Mouse (Mus musculus): ENCODE measurements around the gene Olfr1253. TPM values are rescaled to one million over a fixed set of nuclear protein-coding genes. Genes with fewer than 3 reads are reported as not detected.

Gene Olfr1253
- polyA plus RNA-seq (2015; fragmentation: Nextera tagmentation; extraction: Ambion mirVana) = not detected in 2 replicates

DNA sequence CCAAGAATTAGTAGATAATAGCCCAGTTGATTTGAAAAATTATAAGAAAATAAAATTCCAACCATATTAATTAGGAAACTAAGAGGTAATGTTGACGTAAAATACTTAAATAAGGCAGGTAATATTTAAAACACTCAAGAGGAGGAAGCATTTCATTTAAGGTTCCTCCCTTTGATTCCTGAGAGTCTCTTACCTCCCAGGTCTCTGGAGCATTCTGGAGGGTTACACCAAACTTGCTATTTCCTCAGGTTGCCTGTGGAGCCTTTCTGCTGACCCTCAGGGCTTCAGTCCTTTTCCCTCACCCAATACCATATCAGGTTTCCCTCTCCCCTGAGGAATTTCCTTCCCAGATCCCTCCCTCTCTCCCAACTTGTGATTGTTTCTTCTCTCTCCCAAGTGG, at the start of gene Olfr1253:
Gene Olfr1253, minus strand, starts transcription at position 101 of the 400 bp plus-strand sequence.
- Histone ChIP-seq H3K9ac (no peak within 1 kb of the TSS), H3K4me1 (no peaks in the 10 kb centered on the region), H3K27ac (replicated peaks) (no peak within 1 kb of the TSS), H3K9me3 (no peaks in the 10 kb centered on the region), H3K27me3 (replicated peaks) (no peaks in the 10 kb centered on the region), H3K4me3 (no peak within 1 kb of the TSS), H3K4me2 (no peak within 1 kb of the TSS), H3K36me3 (no peaks in the 10 kb centered on the region)
- 72% methylated on average over 1 of the region's 1 CpGs for WGBS
- no peak for ATAC-seq (ENCODE audit: extremely low read depth, insufficient number of reproducible peaks, low FRiP score, low TSS enrichment)

DNA sequence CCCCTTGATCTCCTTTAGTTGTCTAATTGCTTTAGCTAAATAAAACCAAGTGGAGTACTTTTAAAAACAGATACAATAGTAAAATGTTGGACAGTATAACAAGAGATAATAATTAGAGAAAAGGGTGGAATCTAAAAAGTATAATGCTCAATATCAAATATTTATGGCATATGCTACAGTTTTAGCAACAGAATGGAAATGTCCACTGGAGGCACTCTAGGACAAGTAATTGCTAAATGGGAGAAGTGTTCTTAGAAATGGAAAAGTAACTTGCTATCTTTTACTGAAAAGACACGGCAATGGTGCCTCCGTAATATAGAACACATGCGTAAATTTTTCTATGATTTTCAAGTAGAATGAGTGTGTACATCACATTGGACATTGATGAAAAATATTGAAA, 42.7 kb upstream of the Olfr1253 start:
- WGBS = 72% methylated on average over 3 of the region's 3 CpGs
- Histone ChIP-seq H3K9ac (no peak overlapping the region), H3K27ac (replicated peaks) (no peak overlapping the region), H3K36me3 (no peaks in the 10 kb centered on the region), H3K27me3 (replicated peaks) (no peaks in the 10 kb centered on the region), H3K4me1 (no peaks in the 10 kb centered on the region), H3K4me2 (no peak overlapping the region), H3K9me3 (no peaks in the 10 kb centered on the region), H3K4me3 (no peak overlapping the region)
- no peak for ATAC-seq (ENCODE audit: extremely low read depth, insufficient number of reproducible peaks, low FRiP score, low TSS enrichment)

DNA sequence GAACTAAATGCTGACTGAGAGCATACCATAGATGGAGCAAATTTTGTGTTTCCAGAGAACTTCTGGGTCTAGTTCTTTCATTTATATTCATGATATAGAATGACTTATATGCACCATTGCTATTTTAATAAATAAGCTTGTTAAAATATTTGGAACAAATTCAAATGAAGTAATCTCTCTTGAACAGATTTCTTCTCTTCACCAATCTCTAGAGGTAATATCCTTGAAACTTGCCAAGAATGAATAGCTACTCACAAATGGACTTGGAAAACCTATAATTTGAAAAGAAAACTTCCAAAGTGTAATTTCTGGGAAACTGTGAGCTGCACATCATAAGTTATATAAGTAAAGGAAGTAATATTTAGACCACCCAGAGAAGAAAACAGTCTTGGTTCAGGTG, 36.6 kb upstream of the Olfr1253 start, which contains the start of gene Olfr1254:
Gene Olfr1254, minus strand, starts transcription at position 101 of the 400 bp plus-strand sequence.
- no peaks in the 10 kb centered on the region for H3K27me3 ChIP-seq (replicated peaks)
- no peak for ATAC-seq (ENCODE audit: extremely low read depth, insufficient number of reproducible peaks, low FRiP score, low TSS enrichment)
- no peak within 1 kb of the TSS for H3K4me3 ChIP-seq
- no peaks in the 10 kb centered on the region for H3K4me1 ChIP-seq
- no peak within 1 kb of the TSS for H3K27ac ChIP-seq (replicated peaks)
- H3K9me3 ChIP-seq = no peaks in the 10 kb centered on the region
- no peak within 1 kb of the TSS for H3K4me2 ChIP-seq
- H3K36me3 ChIP-seq = no peaks in the 10 kb centered on the region
- no peak within 1 kb of the TSS for H3K9ac ChIP-seq

DNA sequence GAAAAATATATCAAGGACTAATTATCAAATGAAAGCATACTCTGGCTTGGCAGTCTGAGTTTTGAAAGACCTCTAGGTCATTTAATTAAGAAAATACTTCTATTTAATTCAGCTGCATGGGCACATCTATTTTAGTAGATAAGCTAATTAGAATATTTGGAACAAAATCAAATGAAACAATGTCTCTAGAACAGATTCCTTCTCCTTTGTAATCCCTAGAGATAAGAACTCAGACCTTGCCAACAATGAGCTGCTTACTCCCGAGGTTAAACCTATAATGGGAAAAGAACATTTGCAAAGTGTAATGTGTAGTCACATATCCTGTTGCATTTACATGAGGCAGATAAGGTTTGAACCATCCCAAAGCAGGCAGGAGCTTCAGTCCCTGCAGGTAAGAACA, 32.0 kb downstream of the Olfr1253 start, which contains the start of gene Olfr1252:
Gene Olfr1252, minus strand, starts transcription at position 101 of the 400 bp plus-strand sequence.
- Histone ChIP-seq H3K4me3 (no peak within 1 kb of the TSS), H3K4me2 (no peak within 1 kb of the TSS), H3K9me3 (no peaks in the 10 kb centered on the region; the same call in 1 of the 2 replicates), H3K4me1 (no peaks in the 10 kb centered on the region), H3K27ac (replicated peaks) (no peak within 1 kb of the TSS), H3K27me3 (replicated peaks) (no peaks in the 10 kb centered on the region), H3K9ac (no peak within 1 kb of the TSS), H3K36me3 (no peaks in the 10 kb centered on the region)
- no peak for ATAC-seq (ENCODE audit: extremely low read depth, insufficient number of reproducible peaks, low FRiP score, low TSS enrichment)
- WGBS = 31% methylated on average over 1 of the region's 1 CpGs

Other genes starting within 250 kb of the Olfr1253 start
- gene Olfr1243, start 225.6 kb downstream of the Olfr1253 start, polyA plus RNA-seq (2015; fragmentation: Nextera tagmentation; extraction: Ambion mirVana) = not detected in 2 replicates
- gene Olfr1245, start 178.6 kb downstream of the Olfr1253 start, polyA plus RNA-seq (2015; fragmentation: Nextera tagmentation; extraction: Ambion mirVana) = not detected in 2 replicates
- gene Olfr1246, start 163.9 kb downstream of the Olfr1253 start, polyA plus RNA-seq (2015; fragmentation: Nextera tagmentation; extraction: Ambion mirVana) = not detected in 2 replicates
- gene Olfr1247, start 143.0 kb downstream of the Olfr1253 start, polyA plus RNA-seq (2015; fragmentation: Nextera tagmentation; extraction: Ambion mirVana) = not detected in 2 replicates
- gene Olfr1248, start 138.8 kb downstream of the Olfr1253 start, polyA plus RNA-seq (2015; fragmentation: Nextera tagmentation; extraction: Ambion mirVana) = not detected in 2 replicates
- not detected in 2 replicates for gene Olfr1249, start 122.1 kb downstream of the Olfr1253 start, polyA plus RNA-seq (2015; fragmentation: Nextera tagmentation; extraction: Ambion mirVana)
- not detected in 2 replicates for gene Olfr1250, start 95.6 kb downstream of the Olfr1253 start, polyA plus RNA-seq (2015; fragmentation: Nextera tagmentation; extraction: Ambion mirVana)
- not detected in 2 replicates for gene Olfr1251, start 85.2 kb downstream of the Olfr1253 start, polyA plus RNA-seq (2015; fragmentation: Nextera tagmentation; extraction: Ambion mirVana)
- gene Olfr1252, start 32.1 kb downstream of the Olfr1253 start, polyA plus RNA-seq (2015; fragmentation: Nextera tagmentation; extraction: Ambion mirVana) = not detected in 2 replicates
- not detected in 2 replicates for gene Olfr1254, start 36.5 kb upstream of the Olfr1253 start, polyA plus RNA-seq (2015; fragmentation: Nextera tagmentation; extraction: Ambion mirVana)
- not detected in 2 replicates for gene Olfr1255, start 55.0 kb upstream of the Olfr1253 start, polyA plus RNA-seq (2015; fragmentation: Nextera tagmentation; extraction: Ambion mirVana)
- not detected in 2 replicates for gene Olfr1256, start 84.5 kb upstream of the Olfr1253 start, polyA plus RNA-seq (2015; fragmentation: Nextera tagmentation; extraction: Ambion mirVana)
- gene Olfr48, start 91.1 kb upstream of the Olfr1253 start, polyA plus RNA-seq (2015; fragmentation: Nextera tagmentation; extraction: Ambion mirVana) = not detected in 2 replicates
- not detected in 2 replicates for gene Olfr1257, start 121.3 kb upstream of the Olfr1253 start, polyA plus RNA-seq (2015; fragmentation: Nextera tagmentation; extraction: Ambion mirVana)
- not detected in 2 replicates for gene Olfr1258, start 170.2 kb upstream of the Olfr1253 start, polyA plus RNA-seq (2015; fragmentation: Nextera tagmentation; extraction: Ambion mirVana)
- not detected in 2 replicates for gene Olfr1259, start 191.6 kb upstream of the Olfr1253 start, polyA plus RNA-seq (2015; fragmentation: Nextera tagmentation; extraction: Ambion mirVana)
- gene Olfr1260, start 217.2 kb upstream of the Olfr1253 start, polyA plus RNA-seq (2015; fragmentation: Nextera tagmentation; extraction: Ambion mirVana) = not detected in 2 replicates
- not detected in 2 replicates for gene Olfr1261, start 234.1 kb upstream of the Olfr1253 start, polyA plus RNA-seq (2015; fragmentation: Nextera tagmentation; extraction: Ambion mirVana)
- not detected in 2 replicates for gene Olfr1262, start 243.1 kb upstream of the Olfr1253 start, polyA plus RNA-seq (2015; fragmentation: Nextera tagmentation; extraction: Ambion mirVana)

All from heart, embryonic 13.5 days (tissue).